Mouse (Mus musculus): ENCODE measurements around the gene Spats1.

DNA sequence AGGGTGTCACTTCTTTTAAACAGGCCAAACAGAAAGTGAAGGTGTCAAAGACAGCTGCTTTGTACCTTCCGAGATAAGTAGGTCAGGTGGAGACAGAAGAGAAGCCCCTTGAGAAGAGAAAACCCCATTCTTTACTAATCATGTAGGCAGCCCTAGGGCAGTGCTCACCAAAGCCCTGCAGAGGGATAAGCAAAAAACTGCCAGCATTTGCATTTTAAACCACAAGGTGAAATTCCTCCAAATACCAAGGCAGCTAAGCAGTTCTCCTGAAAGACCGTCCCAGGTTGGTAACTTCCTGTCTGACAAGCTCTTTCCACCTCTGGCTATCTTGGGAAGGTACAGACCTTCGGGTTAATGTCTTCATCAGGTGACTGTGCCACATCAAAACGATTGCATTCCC lies 27.1 kb upstream of the Spats1 start:
- TF ChIP-seq CTCF (IDR thresholded peaks at IDR 0.05; ENCODE audit: low read depth) (no peak), EP300 (IDR thresholded peaks at IDR 0.05; ENCODE audit: low read depth) (no peak)

All from liver, postnatal 0 days (tissue).